Comparison of ENCODE assay signal across 8 mouse cellular contexts in genomic region chr5:149259093-149259492, GRCm38 (mm10). TPM values are rescaled to one million over a fixed set of nuclear protein-coding genes. Genes with fewer than 3 reads are reported as not detected.
DNase-seq lines count a peak whose midpoint lies in the region; ATAC-seq and TF ChIP-seq lines count a peak whose summit lies in the region.

No protein-coding gene starts in this region.

- H3K4me2 ChIP-seq in hindbrain, embryonic 12.5 days (replicated peaks): peak overlapping the region; percentile 32
- H3K4me2 ChIP-seq in midbrain, postnatal 0 days (ENCODE audit: low read depth, low read length, poor library complexity, severe bottlenecking): no peak overlapping the region

- H3K4me1 ChIP-seq in heart, embryonic 10.5 days: peaks cover 21% of the 10 kb centered on the region
- H3K4me1 ChIP-seq in hindbrain, embryonic 12.5 days: peaks cover 26% of the 10 kb centered on the region
- H3K4me1 ChIP-seq in midbrain, postnatal 0 days (ENCODE audit: insufficient read depth, low read length): peaks cover 3% of the 10 kb centered on the region; the same call in 1 of the 2 replicates

- H3K27me3 ChIP-seq in heart, embryonic 10.5 days (ENCODE audit: insufficient read depth, poor library complexity, severe bottlenecking): no peaks in the 10 kb centered on the region
- peaks cover 3% of the 10 kb centered on the region; the same call in 1 of the 2 replicates for H3K27me3 ChIP-seq in hindbrain, embryonic 12.5 days
- H3K27me3 ChIP-seq in midbrain, postnatal 0 days (ENCODE audit: insufficient read depth, low read length): no peaks in the 10 kb centered on the region

- peak; percentile 75 for ATAC-seq in hindbrain, embryonic 12.5 days (ENCODE audit: low FRiP score)
- ATAC-seq in midbrain, postnatal 0 days (ENCODE audit: low FRiP score): 0 out of 2 replicates have a peak, but pooled peaks have one; percentile 54

- peak overlapping the region; percentile 47; the same call in 1 of the 2 replicates for H3K27ac ChIP-seq in heart, embryonic 10.5 days
- peak overlapping the region; percentile 76 for H3K27ac ChIP-seq in hindbrain, embryonic 12.5 days
- H3K27ac ChIP-seq in midbrain, postnatal 0 days (ENCODE audit: low read depth, low read length): peak overlapping the region; percentile 26; the same call in 1 of the 2 replicates

- no peak overlapping the region for H3K4me3 ChIP-seq in heart, embryonic 10.5 days
- no peak overlapping the region for H3K4me3 ChIP-seq in hindbrain, embryonic 12.5 days
- H3K4me3 ChIP-seq in midbrain, postnatal 0 days (ENCODE audit: low read depth, low read length): no peak overlapping the region

- TF ChIP-seq CTCF in midbrain, postnatal 0 days (IDR thresholded peaks at IDR 0.05): no peak

- H3K9me3 ChIP-seq in heart, embryonic 10.5 days: no peaks in the 10 kb centered on the region
- H3K9me3 ChIP-seq in hindbrain, embryonic 12.5 days (replicated peaks): no peaks in the 10 kb centered on the region
- H3K9me3 ChIP-seq in midbrain, postnatal 0 days (ENCODE audit: low read length): no peaks in the 10 kb centered on the region

- H3K9ac ChIP-seq in hindbrain, embryonic 12.5 days: no peak overlapping the region; the same call in 1 of the 2 replicates
- H3K9ac ChIP-seq in midbrain, postnatal 0 days (replicated peaks; ENCODE audit: low read length, poor library complexity, severe bottlenecking): 0 out of 2 replicates have a peak overlapping the region, but pooled peaks have one; percentile 13

- DNase-seq in heart, embryonic 10.5 days (ENCODE audit: low spot score): no peak
- no peak for DNase-seq in heart, adult 11 months
- peak; percentile 56 for DNase-seq in embryo, embryonic 10 days (ENCODE audit: low spot score)
- peak; percentile 60 for DNase-seq in midbrain, postnatal 0 days (ENCODE audit: low spot score)
- DNase-seq in adrenal gland, adult 8-10 months: no peak
- DNase-seq in layer of hippocampus, postnatal 10 days (ENCODE audit: low spot score in 2 of 2): no peak
- DNase-seq in thymus, adult 18-20 months: no peak

- 36% methylated on average over 16 of the region's 16 CpGs for WGBS in heart, embryonic 10.5 days
- WGBS in hindbrain, embryonic 12.5 days: 33% methylated on average over 16 of the region's 16 CpGs
- whole genome bisulfite sequencing in midbrain, postnatal 0 days: 36% methylated on average over 16 of the region's 16 CpGs

- no peaks in the 10 kb centered on the region for H3K36me3 ChIP-seq in heart, embryonic 10.5 days
- no peaks in the 10 kb centered on the region for H3K36me3 ChIP-seq in hindbrain, embryonic 12.5 days
- H3K36me3 ChIP-seq in midbrain, postnatal 0 days (ENCODE audit: insufficient read depth, low read length): no peaks in the 10 kb centered on the region

RNA-seq across cellular contexts. Expression of gene Alox5ap, which starts 5.5 kb away (rescaled TPM):
- polyA plus RNA-seq in heart, embryonic 10.5 days (2016; fragmentation: Nextera tagmentation; extraction: Ambion mirVana): 4.3 and 4.5 TPM in 2 replicates
- polyA plus RNA-seq in hindbrain, embryonic 12.5 days (2016; fragmentation: Nextera tagmentation; extraction: Ambion mirVana): 5.9 and 7.1 TPM in 2 replicates
- total RNA-seq in midbrain, postnatal 0 days (2014; rRNA removed): 2.5 and 8.5 TPM in 2 replicates
- polyA plus RNA-seq in midbrain, postnatal 0 days (2015; fragmentation: Nextera tagmentation; extraction: Ambion mirVana): 10.5 and 10.6 TPM in 2 replicates
- total RNA-seq in adrenal gland, adult 8-10 months (2022): 10 to 100 TPM; 14.1 to 24.7 (median 21.0) TPM
- 1 to 10 TPM; 7.9 to 9.6 TPM for total RNA-seq in layer of hippocampus, postnatal 10 days (2021)

Comparison
In these comparisons a context has a peak if more than half of its experiments do, and no peak if none do; other contexts are left out.
1. DNase-seq: peak in embryo, embryonic 10 days (single experiment) and midbrain, postnatal 0 days (single experiment); none in heart, embryonic 10.5 days (single experiment), heart, adult 11 months (single experiment), adrenal gland, adult 8-10 months (single experiment), layer of hippocampus, postnatal 10 days (0 of 2) and thymus, adult 18-20 months (0 of 2).
2. H3K27ac ChIP-seq: peak in every context shown above with its lines; median percentile 76 in hindbrain, embryonic 12.5 days; 47 in heart, embryonic 10.5 days; 26 in midbrain, postnatal 0 days.